Mouse (Mus musculus) common myeloid progenitor, adult 5-6 weeks (primary cell): ENCODE measurements around the gene Zbtb45. TPM values are rescaled to one million over a fixed set of nuclear protein-coding genes. Genes with fewer than 3 reads are reported as not detected.

Source experiments
- ATAC-seq: replicated peaks from 2 replicates; pipeline ENCODE4 v1.8.0; 2016; ENCODE audit warnings: low read depth, mild to moderate bottlenecking, moderate TSS enrichment, inconsistent platforms; ENCODE audit not compliant: poor library complexity, severe bottlenecking
- total RNA-seq: library from RNA; stranded (forward); fragments of 200-1000, 187-1606 nt; gene quantifications from 2 replicates; pipeline ENCODE4 v1.2.3, GENCODE M21; 2017

The Zbtb45 gene
- total RNA-seq, 1 experiment from 2014 or later = 9.8 TPM

- no peak for ATAC-seq
These were observed 3.8 kb downstream of the Zbtb45 start for GRCm38 (mm10) chr7:13006011-13006410.

- ATAC-seq = no peak
These were observed 6.5 kb downstream of the Zbtb45 start for GRCm38 (mm10) chr7:13003380-13003779.

GRCm38 (mm10) chr7:13001584-13001983, 8.2 kb downstream of the Zbtb45 start:
- ATAC-seq = no peak

- ATAC-seq = no peak
These were observed 11.0 kb downstream of the Zbtb45 start, which contains the start of gene Trim28 for GRCm38 (mm10) chr7:12998851-12999250. TSS of gene Trim28 (plus strand) at chr7:12999114.

GRCm38 (mm10) chr7:12998053-12998452, 11.8 kb downstream of the Zbtb45 start, which contains the start of gene Slc27a5:
TSS of gene Slc27a5 (minus strand) at chr7:12998192.
- no peak for ATAC-seq

- no peak for ATAC-seq
These were observed 12.6 kb downstream of the Zbtb45 start for GRCm38 (mm10) chr7:12997230-12997629.

GRCm38 (mm10) chr7:12995862-12996261, 14.0 kb downstream of the Zbtb45 start:
- no peak for ATAC-seq

- ATAC-seq = no peak
These were observed 16.7 kb downstream of the Zbtb45 start for GRCm38 (mm10) chr7:12993148-12993547.

- ATAC-seq = peak; percentile 79
These were observed 17.6 kb downstream of the Zbtb45 start for GRCm38 (mm10) chr7:12992222-12992621.

GRCm38 (mm10) chr7:12987409-12988189, 22.2 kb downstream of the Zbtb45 start:
- 0 out of 2 replicates have a peak, but pooled peaks have one; percentile 12 for ATAC-seq

- no peak for ATAC-seq
These were observed 22.9 kb downstream of the Zbtb45 start for GRCm38 (mm10) chr7:12986906-12987305.

- no peak for ATAC-seq
These were observed 24.1 kb downstream of the Zbtb45 start for GRCm38 (mm10) chr7:12985724-12986123.

- ATAC-seq = no peak
These were observed 29.5 kb downstream of the Zbtb45 start for GRCm38 (mm10) chr7:12980291-12980690.

GRCm38 (mm10) chr7:12979776-12980175, 30.1 kb downstream of the Zbtb45 start:
- ATAC-seq = no peak

- no peak for ATAC-seq
These were observed 30.7 kb downstream of the Zbtb45 start for GRCm38 (mm10) chr7:12978931-12979722.

- peak; percentile 95 for ATAC-seq
These were observed 32.0 kb downstream of the Zbtb45 start, which contains the start of gene Zfp446 for GRCm38 (mm10) chr7:12977682-12978389. TSS of gene Zfp446 (plus strand) at chr7:12977848.

GRCm38 (mm10) chr7:12970906-12971305, 38.9 kb downstream of the Zbtb45 start:
- no peak for ATAC-seq

- ATAC-seq = peak; percentile 34
These were observed 43.6 kb downstream of the Zbtb45 start for GRCm38 (mm10) chr7:12966104-12966845.

GRCm38 (mm10) chr7:12965678-12966091, 44.1 kb downstream of the Zbtb45 start, which contains the start of gene Zfp324:
TSS of gene Zfp324 (plus strand) at chr7:12965838.
- peak; percentile 85 for ATAC-seq
